Mouse (Mus musculus): ENCODE measurements at regions not wholly inside any gene's neighbourhood (a gene's known extent, or its start where the extent isn't known, plus 50 kb on each side); places are given as distances from the start of the nearest gene placed in this dataset.

- no peak for DNase-seq (ENCODE audit: low spot score)
Observed at GRCm38 (mm10) chr10:122386748-122387147, 61.6 kb upstream of the Avpr1a start.

GRCm38 (mm10) chr10:122379661-122380344 is 68.5 kb upstream of the Avpr1a start:
- no peak for DNase-seq (ENCODE audit: low spot score)

GRCm38 (mm10) chr10:122343291-122343690 is 105.0 kb upstream of the Avpr1a start:
- no peak for DNase-seq (ENCODE audit: low spot score)

- no peak for DNase-seq (ENCODE audit: low spot score)
Observed at GRCm38 (mm10) chr10:122342356-122342755, 105.9 kb upstream of the Avpr1a start.

- DNase-seq (ENCODE audit: low spot score), result no peak
Observed at GRCm38 (mm10) chr10:122326851-122327250, 121.4 kb upstream of the Avpr1a start.

GRCm38 (mm10) chr10:122318886-122319285 is 129.4 kb upstream of the Avpr1a start:
- DNase-seq (ENCODE audit: low spot score), result no peak

- DNase-seq (ENCODE audit: low spot score), result no peak
Observed at GRCm38 (mm10) chr10:122310646-122311193, 137.6 kb upstream of the Avpr1a start.

GRCm38 (mm10) chr10:122308691-122309090 is 139.6 kb upstream of the Avpr1a start:
- DNase-seq (ENCODE audit: low spot score), result no peak

GRCm38 (mm10) chr10:122302259-122302658 is 146.0 kb upstream of the Avpr1a start:
- DNase-seq (ENCODE audit: low spot score), result no peak

- DNase-seq (ENCODE audit: low spot score), result no peak
Observed at GRCm38 (mm10) chr10:122295921-122296425, 152.3 kb upstream of the Avpr1a start.

GRCm38 (mm10) chr10:122291611-122292010 is 156.7 kb upstream of the Avpr1a start:
- no peak for DNase-seq (ENCODE audit: low spot score)

- DNase-seq (ENCODE audit: low spot score), result no peak
Observed at GRCm38 (mm10) chr10:122291091-122291490, 157.2 kb upstream of the Avpr1a start.

GRCm38 (mm10) chr10:122274885-122275284 is 173.4 kb upstream of the Avpr1a start:
- no peak for DNase-seq (ENCODE audit: low spot score)

GRCm38 (mm10) chr10:122274181-122274580 is 174.1 kb upstream of the Avpr1a start:
- DNase-seq (ENCODE audit: low spot score), result no peak

- no peak for DNase-seq (ENCODE audit: low spot score)
Observed at GRCm38 (mm10) chr10:122264070-122264469, 166.9 kb upstream of the Rxylt1 start.

GRCm38 (mm10) chr10:122259354-122259753 is 162.2 kb upstream of the Rxylt1 start:
- no peak for DNase-seq (ENCODE audit: low spot score)

GRCm38 (mm10) chr10:122258711-122259110 is 161.5 kb upstream of the Rxylt1 start:
- DNase-seq (ENCODE audit: low spot score), result no peak

- no peak for DNase-seq (ENCODE audit: low spot score)
Observed at GRCm38 (mm10) chr10:122231818-122232217, 134.6 kb upstream of the Rxylt1 start.

- DNase-seq (ENCODE audit: low spot score), result peak; percentile 69
Observed at GRCm38 (mm10) chr10:122230746-122231145, 133.6 kb upstream of the Rxylt1 start.

- DNase-seq (ENCODE audit: low spot score), result no peak
Observed at GRCm38 (mm10) chr10:122225679-122226078, 128.5 kb upstream of the Rxylt1 start.

GRCm38 (mm10) chr10:122223076-122223475 is 125.9 kb upstream of the Rxylt1 start:
- no peak for DNase-seq (ENCODE audit: low spot score)

GRCm38 (mm10) chr10:122217594-122217993 is 120.4 kb upstream of the Rxylt1 start:
- DNase-seq (ENCODE audit: low spot score), result no peak

GRCm38 (mm10) chr10:122199791-122200190 is 102.6 kb upstream of the Rxylt1 start:
- no peak for DNase-seq (ENCODE audit: low spot score)

- no peak for DNase-seq (ENCODE audit: low spot score)
Observed at GRCm38 (mm10) chr10:122197703-122198102, 100.5 kb upstream of the Rxylt1 start.
